Mouse (Mus musculus): ENCODE measurements around the gene Zbtb17. TPM values are rescaled to one million over a fixed set of nuclear protein-coding genes. Genes with fewer than 3 reads are reported as not detected.
A peak's percentile ranks its signal among the peaks of the same experiment; 100 is the strongest.

The Zbtb17 gene
- total RNA-seq, 2 experiments from 2014 or later: 31.1 to 32.6 TPM

DNA sequence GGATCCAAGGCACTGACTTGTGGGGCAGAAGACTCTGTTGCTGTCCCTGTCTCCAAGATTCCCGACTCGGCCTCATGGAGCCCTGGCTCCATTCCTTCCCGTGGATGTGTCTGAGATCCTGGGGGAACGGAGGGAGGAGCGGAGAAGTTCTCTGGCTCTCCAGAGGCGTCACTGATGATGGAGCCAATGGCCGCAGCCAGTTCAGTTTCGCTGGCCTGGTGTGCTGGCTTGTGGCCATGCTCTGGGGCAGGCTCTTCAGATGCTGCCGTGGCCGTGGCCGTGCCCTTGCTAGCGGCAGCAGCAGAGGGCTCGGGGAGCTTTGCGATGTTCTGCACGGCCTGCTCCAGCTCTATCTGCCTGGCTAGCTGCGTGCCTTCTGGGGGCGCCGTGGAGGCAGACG is 30.0 kb downstream of the Zbtb17 start:
- intact Hi-C loops (cut with DNase I): no loop called here
- DNase-seq (ENCODE audit: low spot score in 2 of 2): peak in 1 of 2 experiments; percentile 5

- peak; percentile 75 for DNase-seq (ENCODE audit: low spot score in 2 of 2)
- intact Hi-C loops (cut with DNase I): no loop called here
These were observed 33.2 kb downstream of the Zbtb17 start for GRCm38 (mm10) chr4:141477681-141478102.

- intact Hi-C loops (cut with DNase I): no loop called here
- peak in 1 of 2 experiments; percentile 26 for DNase-seq (ENCODE audit: low spot score in 2 of 2)
These were observed 33.8 kb downstream of the Zbtb17 start for GRCm38 (mm10) chr4:141478225-141478624.

GRCm38 (mm10) chr4:141478794-141479193 is 34.3 kb downstream of the Zbtb17 start:
- intact Hi-C loops (cut with DNase I): no loop called here
- no peak for DNase-seq (ENCODE audit: low spot score in 2 of 2)

DNA sequence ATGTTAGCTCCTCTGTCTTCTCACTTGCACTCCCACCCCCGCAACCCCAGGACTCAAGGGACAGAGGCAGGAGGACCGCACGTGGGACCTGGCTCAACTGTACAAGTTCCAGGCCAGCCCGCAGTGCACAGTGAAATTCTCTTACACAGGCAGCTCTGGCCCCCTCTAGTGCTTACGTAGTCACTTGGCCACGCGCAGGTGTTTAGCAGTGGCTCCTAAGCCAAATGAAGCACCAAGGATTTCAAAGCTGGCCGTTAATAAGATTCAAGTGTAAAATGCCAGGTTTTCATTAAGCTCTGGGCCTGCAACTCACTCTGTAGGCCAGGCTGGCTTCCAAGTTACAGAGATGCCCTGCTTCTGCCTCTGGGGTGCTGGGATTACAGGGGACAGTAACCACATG is 35.0 kb downstream of the Zbtb17 start:
- intact Hi-C loops (cut with DNase I): no loop called here
- DNase-seq (ENCODE audit: low spot score in 2 of 2): peak in 1 of 2 experiments; percentile 7

DNA sequence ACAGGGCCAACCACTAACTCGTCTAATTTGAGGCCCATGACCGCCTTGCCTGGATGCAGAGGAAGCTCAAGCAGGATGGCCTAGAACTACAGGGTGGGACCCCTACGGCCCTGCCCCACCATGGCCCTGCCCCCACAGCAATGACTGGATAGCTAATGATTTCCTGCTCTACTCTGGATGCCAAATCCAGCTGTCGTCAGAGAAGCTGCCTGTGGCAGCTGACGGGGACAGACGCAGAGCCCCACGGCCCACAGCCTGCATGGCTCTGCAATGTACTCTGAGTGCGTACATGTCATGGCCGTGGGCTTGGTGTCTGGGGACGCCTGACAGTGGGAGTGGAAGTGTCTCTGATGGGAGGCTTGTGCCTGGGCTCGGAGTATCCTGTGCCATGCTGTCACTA is 39.6 kb downstream of the Zbtb17 start:
- no peak for DNase-seq (ENCODE audit: low spot score in 2 of 2)
- intact Hi-C loops (cut with DNase I): no loop called here

GRCm38 (mm10) chr4:141487581-141487980 is 43.1 kb downstream of the Zbtb17 start:
- intact Hi-C loops (cut with DNase I): no loop called here
- no peak for DNase-seq (ENCODE audit: low spot score in 2 of 2)

DNA sequence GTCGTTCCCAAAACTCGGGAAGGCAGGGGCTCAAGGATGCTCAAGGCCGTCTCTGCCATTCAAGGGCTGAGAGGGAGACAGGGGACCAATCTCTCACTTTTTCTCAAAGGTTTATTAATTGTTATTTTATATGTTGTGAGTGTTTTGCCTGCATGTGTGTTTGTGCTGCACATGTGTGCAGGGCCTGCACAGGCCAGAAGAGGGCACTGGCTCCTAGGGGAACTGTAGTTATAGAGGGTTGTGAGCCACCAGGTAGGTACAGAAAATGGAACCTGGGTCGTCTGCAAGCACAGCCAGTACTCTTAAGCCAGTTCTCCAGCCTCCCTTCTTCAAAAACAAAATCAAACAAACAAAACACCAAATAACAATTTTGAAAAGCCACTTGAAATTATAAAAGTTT is 44.2 kb downstream of the Zbtb17 start:
- DNase-seq (ENCODE audit: low spot score in 2 of 2): peak in 1 of 2 experiments; percentile 14
- intact Hi-C loops (cut with DNase I): no loop called here

DNA sequence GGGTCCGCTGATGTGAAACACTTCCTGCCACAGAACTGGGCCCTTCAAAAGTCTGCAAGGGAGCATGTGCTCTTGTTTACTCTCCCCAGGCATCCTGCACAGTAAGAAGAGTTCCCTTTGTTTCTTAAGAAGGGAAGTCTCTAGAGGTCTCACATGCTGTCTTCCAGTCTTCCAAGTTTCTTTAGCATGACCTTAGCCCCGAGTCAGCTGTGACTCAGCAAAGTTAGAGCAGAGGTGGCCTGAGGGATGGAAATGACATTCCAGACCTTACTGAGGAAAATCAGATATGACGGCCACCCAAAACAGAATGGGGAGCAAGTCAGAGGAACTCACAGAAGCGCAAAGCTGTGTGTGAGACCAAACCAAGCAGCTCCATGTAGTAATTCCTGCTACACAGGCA is 56.2 kb downstream of the Zbtb17 start:
- intact Hi-C loops (cut with DNase I): loop anchor here (5.0 kb wide), 1 partner anchor 37 kb away; the partner anchor contains the start of gene Spen

GRCm38 (mm10) chr4:141501058-141501457 is 56.6 kb downstream of the Zbtb17 start:
- intact Hi-C loops (cut with DNase I): loop anchor here (5.0 kb wide), 1 partner anchor 36 kb away; the partner anchor contains the start of gene Spen
- peak; percentile 49 to 52 for DNase-seq (ENCODE audit: low spot score in 2 of 2)

More for the DNA sequence above, 56.2 kb downstream of the Zbtb17 start:
- no peak for DNase-seq (ENCODE audit: low spot score in 2 of 2)

DNA sequence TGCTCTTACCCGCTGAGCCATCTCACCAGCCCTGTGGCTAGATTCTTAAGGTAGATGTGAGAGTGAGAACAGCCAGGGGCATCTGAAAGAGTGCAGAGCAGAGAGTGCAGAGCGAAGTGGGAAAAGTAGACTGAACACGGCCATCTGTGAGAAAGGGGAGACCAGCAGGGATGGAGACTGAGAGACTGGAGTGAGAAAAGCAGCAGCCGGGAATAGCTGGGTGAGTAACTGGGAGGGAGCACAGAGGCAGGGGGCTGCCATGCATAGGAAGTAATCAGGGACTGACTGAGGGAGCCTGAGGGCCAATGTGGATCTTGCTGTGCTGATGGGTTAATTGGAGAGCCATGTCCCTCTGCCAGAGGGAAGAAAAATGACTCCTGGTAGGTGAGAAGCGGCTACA is 58.3 kb downstream of the Zbtb17 start:
- intact Hi-C loops (cut with DNase I): loop anchor here (5.0 kb wide), 1 partner anchor 35 kb away; the partner anchor contains the start of gene Spen
- peak; percentile 27 to 41 for DNase-seq (ENCODE audit: low spot score in 2 of 2)

DNA sequence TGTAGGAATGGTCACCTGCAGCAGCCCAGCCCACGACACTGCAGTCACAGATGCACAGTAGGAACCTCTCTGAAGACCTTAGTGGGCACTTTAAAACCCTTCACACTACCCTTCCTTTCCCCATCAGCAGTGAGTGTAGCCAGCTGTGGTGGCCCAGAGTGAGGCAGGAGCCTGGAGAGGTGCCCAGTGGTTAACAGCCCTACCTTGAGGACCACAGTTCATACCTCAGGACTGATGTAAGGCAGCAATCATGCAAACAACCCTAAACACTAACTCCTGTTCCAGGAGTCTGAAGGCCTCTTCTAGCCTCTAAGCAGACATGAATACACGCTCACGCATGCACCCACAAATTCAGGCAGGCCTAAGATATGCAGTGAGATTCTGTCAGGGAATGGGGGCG is 60.0 kb downstream of the Zbtb17 start:
- no peak for DNase-seq (ENCODE audit: low spot score in 2 of 2)
- intact Hi-C loops (cut with DNase I): loop anchor here (5.0 kb wide), 1 partner anchor 33 kb away; the partner anchor contains the start of gene Spen

DNA sequence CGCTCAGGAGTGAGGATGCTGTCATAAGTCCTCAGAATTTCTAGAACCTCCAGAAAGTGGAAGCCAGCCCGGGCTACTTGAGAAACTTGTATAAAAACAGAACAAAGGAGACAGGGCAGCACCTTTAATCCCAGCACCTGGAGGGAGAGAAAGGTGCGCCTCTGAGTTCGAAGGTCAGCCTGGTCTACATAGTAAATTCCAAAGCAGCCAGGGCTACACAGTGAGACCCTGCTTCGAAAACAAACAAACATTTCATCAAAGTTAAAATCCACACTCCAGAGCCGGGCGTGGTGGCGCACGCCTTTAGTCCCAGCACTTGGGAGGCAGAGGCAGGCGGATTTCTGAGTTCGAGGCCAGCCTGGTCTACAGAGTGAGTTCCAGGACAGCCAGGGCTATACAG is 61.4 kb downstream of the Zbtb17 start:
- intact Hi-C loops (cut with DNase I): no loop called here
- no peak for DNase-seq (ENCODE audit: low spot score in 2 of 2)

DNA sequence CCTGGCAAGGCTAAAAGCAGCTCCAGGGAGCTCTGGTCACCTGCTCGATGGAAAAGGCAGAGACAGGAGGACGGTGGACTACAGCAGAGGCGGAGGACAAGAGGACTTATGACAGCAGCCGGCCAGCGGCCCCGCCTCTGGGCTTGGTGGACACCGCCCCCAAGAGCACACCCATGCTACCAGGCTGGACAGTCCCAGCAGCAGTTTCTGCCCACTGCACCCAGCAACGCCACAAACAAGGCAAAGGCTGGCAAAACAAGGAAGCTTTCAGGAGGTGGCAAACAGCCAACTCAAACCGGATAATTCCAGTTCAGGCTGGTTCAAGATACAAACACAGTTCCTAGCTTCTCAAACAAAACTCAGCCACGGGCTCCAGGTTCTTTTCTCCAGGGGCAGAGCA is 61.9 kb downstream of the Zbtb17 start:
- intact Hi-C loops (cut with DNase I): no loop called here
- peak; percentile 78 to 92 for DNase-seq (ENCODE audit: low spot score in 2 of 2)

- no peak for DNase-seq (ENCODE audit: low spot score in 2 of 2)
- intact Hi-C loops (cut with DNase I): no loop called here
These were observed 62.4 kb downstream of the Zbtb17 start for GRCm38 (mm10) chr4:141506893-141507292.

GRCm38 (mm10) chr4:141510457-141510856 is 66.0 kb downstream of the Zbtb17 start:
- intact Hi-C loops (cut with DNase I): no loop called here

DNA sequence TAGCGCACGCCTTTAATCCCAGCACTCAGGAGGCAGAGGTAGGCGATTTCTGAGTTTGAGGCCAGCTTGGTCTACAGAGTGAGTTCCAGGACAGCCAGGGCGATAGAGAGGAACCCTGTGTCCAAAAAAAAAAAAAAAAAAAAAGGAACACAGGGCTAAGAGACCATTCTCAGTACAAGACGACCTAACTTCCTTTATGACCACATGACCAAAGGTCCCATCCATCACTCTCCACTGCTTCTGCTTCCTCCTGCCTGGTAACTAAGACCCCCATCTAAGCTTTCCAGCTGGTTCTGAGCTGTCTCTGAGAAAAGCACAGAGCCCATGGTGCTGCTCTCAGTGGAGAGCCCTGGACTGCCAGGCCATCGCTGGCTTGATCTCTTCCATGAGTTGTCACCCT is 67.7 kb downstream of the Zbtb17 start:
- intact Hi-C loops (cut with DNase I): no loop called here
- no peak for DNase-seq (ENCODE audit: low spot score in 2 of 2)

More at GRCm38 (mm10) chr4:141510457-141510856, 66.0 kb downstream of the Zbtb17 start:
- no peak for DNase-seq (ENCODE audit: low spot score in 2 of 2)

DNA sequence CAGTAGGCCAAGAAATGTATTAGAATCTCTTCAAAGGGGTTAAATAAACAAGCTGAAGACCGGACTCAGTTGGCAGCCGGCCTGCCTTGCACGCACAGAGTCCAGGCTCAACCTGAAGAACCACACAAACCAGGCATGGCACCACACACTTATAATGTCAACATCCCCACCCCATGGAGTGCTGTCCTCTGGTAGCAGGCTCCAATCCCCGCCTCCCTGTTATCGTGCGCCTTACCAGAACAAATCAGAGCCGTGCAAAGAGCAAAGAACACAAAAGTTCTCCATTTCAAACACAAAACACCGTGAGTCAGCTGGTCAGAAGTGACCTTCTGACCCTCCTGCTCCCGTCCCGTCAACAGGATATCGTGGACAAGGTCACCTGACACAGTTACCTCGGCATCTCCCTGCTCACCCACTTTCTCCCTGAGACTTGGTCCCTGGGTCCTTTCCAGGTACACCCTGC is 69.8 kb downstream of the Zbtb17 start:
- DNase-seq (ENCODE audit: low spot score in 2 of 2): no peak
- intact Hi-C loops (cut with DNase I): no loop called here

All from left cerebral cortex, postnatal 14 days (tissue).